Mouse (Mus musculus): ENCODE measurements around the gene Dapp1. TPM values are rescaled to one million over a fixed set of nuclear protein-coding genes. Genes with fewer than 3 reads are reported as not detected.
"Not testable (repeated sequence)": the region's sequence is repeated elsewhere in the genome, so short reads cannot be mapped to it uniquely, and the experiment has no call there.

The Dapp1 gene
- polyA plus RNA-seq, 1 experiment from 2014 or later, result 10.3 TPM

DNA sequence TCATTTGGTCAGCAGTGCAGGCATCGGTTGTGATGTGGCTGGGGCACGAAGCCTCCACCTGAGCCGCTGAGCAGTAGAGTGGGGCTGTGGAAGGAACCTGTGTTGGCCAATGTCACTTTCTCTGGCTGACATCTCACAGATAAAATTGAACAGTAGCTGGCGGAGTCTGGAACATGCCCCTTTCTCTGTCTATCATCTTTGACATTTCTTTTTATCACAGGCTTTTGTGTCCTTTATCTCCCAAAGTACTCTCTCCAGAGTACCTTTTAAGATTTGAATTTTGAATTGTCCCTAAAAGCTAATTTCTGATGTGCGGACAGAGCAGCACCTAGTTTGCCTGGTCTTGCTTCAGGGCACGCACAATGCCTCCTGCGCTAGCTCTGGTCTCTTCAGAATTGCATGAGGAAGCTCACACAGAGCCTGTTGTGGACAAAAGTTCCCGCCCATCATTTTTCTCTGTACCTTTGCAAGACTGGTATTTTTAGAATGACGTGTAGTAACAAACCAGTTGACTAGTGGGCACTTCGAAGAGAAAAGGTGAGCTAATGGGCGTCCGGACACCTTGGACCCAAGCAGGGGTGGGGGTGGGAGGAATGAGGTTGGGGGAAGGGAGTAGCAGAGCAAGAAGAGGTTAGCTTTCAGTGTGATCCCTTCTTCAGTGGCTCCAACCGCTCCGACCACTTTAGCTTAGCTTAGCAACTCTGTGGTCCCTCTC lies 13.1 kb downstream of the Dapp1 start:
- H3K9me3 ChIP-seq, result no peaks in the 10 kb centered on the region
- no peaks in the 10 kb centered on the region for H3K4me1 ChIP-seq
- H3K27me3 ChIP-seq, result no peaks in the 10 kb centered on the region
- ATAC-seq (ENCODE audit: insufficient number of reproducible peaks, low FRiP score, low TSS enrichment, low read depth), result no peak
- H3K9ac ChIP-seq, result no peak overlapping the region
- H3K4me3 ChIP-seq, result no peak overlapping the region
- H3K4me2 ChIP-seq, result no peak overlapping the region
- no peak overlapping the region for H3K27ac ChIP-seq
- H3K36me3 ChIP-seq, result no peaks in the 10 kb centered on the region
- WGBS, result 85% methylated on average over 14 of the region's 14 CpGs

DNA sequence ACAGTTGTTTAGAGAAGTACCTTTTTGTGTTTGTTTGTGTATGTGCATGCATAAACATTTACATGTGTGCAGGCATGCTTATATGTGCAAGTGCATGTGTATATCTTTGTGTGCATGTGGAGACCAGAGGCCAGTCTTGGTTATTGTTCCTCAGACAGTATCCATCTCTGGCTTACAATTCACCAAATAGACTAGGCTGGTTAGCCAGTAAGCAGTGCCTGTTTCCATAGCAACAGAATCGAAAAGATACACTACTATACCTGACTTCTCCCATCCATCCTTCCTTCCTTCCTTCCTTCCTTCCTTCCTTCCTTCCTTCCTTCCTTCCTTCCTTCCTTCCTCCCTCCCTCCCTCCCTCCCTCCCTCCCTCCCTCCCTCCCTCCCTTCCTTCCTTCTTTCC lies 17.3 kb downstream of the Dapp1 start:
- not testable (repeated sequence) for H3K4me3 ChIP-seq; H3K27me3 ChIP-seq; H3K4me2 ChIP-seq; ATAC-seq (ENCODE audit: insufficient number of reproducible peaks, low FRiP score, low TSS enrichment, low read depth); H3K9me3 ChIP-seq; H3K36me3 ChIP-seq; H3K9ac ChIP-seq; H3K4me1 ChIP-seq; H3K27ac ChIP-seq
- 75% methylated on average over 1 of the region's 1 CpGs for WGBS

DNA sequence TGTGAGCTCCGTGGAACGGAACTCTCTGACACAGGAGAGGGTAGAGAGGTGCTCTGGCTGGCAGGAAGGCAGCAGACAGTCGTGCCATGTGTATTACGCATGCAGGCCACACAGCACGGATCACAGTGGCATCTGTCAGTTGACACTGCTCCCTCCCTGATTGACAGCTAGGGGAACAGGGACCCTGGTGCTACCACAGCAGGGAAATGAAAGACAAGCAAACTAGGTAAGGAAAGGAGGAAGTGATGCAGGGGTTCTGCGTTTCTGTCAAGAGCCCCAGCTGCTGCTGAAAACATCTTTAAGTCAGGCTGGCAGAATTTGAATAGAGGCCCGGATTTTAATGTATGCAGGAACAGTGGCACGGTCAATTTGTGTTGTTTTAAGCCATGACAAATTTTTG lies 17.8 kb downstream of the Dapp1 start:
- Histone ChIP-seq H3K27me3 (no peaks in the 10 kb centered on the region), H3K4me1 (no peaks in the 10 kb centered on the region), H3K4me2 (no peak overlapping the region), H3K4me3 (no peak overlapping the region), H3K9ac (no peak overlapping the region), H3K36me3 (no peaks in the 10 kb centered on the region), H3K27ac (no peak overlapping the region), H3K9me3 (no peaks in the 10 kb centered on the region)
- ATAC-seq (ENCODE audit: insufficient number of reproducible peaks, low FRiP score, low TSS enrichment, low read depth), result no peak
- 71% methylated on average over 8 of the region's 8 CpGs for WGBS

DNA sequence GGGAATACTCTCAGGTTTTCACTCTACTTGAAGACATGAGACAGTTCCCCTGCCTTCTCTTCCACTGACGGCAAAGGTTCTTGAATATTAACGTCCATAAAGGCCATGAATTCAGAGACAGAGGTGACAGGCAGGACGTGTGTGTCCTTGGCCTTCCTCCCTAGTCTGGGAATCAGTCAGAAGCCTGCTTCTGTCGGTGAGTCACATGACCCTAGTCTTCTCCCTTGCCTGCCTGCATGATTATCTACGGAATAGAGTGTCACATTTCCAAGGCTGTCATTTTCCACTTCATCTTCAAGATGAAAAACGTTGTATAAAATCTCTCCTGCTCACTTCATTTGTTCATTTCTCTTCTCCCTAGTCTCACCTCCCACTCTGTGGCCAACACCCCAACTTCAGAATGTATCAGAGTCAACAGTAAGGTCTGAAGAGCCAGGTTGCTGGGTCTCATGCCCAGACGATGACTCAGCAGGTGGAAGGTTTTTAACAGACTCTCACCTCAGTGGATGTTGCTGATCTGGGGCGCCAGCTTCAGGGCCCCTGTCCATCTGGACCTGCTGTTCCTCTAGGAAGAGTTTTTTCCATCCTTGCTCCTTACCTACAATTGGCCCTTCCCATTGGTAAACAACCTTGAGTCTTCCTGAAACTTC lies 19.5 kb downstream of the Dapp1 start:
- Histone ChIP-seq H3K4me1 (no peaks in the 10 kb centered on the region), H3K27ac (no peak overlapping the region), H3K27me3 (no peaks in the 10 kb centered on the region), H3K9ac (no peak overlapping the region), H3K4me2 (no peak overlapping the region), H3K9me3 (no peaks in the 10 kb centered on the region), H3K4me3 (no peak overlapping the region), H3K36me3 (no peaks in the 10 kb centered on the region)
- ATAC-seq (ENCODE audit: insufficient number of reproducible peaks, low FRiP score, low TSS enrichment, low read depth), result no peak
- 60% methylated on average over 8 of the region's 8 CpGs for WGBS

DNA sequence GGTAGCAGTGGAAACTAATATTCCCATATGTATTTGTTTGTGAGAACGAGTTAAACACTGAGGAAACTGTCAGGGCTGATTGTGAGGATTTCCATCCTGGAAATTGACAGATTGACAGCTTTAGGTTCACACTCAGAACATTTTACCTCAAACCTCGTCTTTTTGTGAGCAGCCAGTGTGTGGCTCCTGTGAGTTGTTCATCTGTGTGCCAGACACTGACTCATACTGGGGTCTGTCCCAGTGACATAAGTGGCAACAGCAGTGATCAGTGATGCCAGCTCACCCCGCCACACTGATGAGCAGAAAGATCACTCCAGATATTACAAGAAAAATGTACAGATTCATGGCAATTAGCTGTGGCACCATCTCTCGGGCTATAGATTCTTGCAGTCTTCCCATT lies 21.9 kb downstream of the Dapp1 start:
- Histone ChIP-seq H3K27ac (no peak overlapping the region), H3K9me3 (no peaks in the 10 kb centered on the region), H3K4me2 (no peak overlapping the region), H3K4me3 (no peak overlapping the region), H3K4me1 (peaks cover 5% of the 10 kb centered on the region), H3K9ac (no peak overlapping the region), H3K27me3 (no peaks in the 10 kb centered on the region), H3K36me3 (no peaks in the 10 kb centered on the region)
- ATAC-seq (ENCODE audit: insufficient number of reproducible peaks, low FRiP score, low TSS enrichment, low read depth), result no peak
- 78% methylated on average over 4 of the region's 4 CpGs for WGBS

DNA sequence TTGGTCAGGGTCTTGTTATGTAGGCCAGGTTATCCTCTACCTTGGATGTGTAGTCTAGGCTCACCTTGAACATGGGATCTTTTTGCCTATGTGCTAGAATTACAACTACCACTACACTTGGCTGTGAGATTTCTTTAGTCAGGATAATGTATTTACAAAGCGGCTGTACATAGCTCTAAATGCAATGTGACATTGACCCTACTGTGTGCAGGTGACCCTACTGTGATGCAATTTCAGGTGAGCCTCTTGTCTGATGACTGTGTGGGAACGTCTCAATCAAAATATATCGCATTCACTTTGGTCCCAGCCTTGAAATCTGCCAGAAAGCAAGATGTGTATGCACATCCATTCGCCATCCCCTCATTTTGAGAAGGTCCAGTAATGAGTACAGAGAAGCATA lies 23.0 kb downstream of the Dapp1 start:
- Histone ChIP-seq H3K4me3 (no peak overlapping the region), H3K4me1 (peaks cover 5% of the 10 kb centered on the region)
- 93% methylated on average over 4 of the region's 4 CpGs for WGBS

DNA sequence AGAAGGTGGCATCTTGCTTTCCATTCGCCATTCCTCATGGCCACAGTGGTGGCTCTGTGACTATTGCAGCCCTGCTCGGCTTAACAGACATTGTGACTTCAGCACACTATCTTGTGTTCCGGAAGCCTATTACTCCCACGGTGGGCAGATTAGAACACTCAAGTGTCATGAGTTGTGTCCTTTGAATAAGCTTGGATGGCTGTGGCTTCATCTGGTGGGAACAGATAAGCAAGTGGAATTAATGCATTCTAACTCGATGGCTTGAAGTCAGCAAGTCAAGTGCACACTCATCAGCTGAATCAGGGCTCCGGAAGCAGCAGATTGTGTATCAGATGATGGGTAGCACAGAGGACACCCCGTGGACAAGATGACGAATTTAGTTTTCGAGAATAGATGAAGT lies 23.5 kb downstream of the Dapp1 start:
- peaks cover 5% of the 10 kb centered on the region for H3K4me1 ChIP-seq
- no peaks in the 10 kb centered on the region for H3K27me3 ChIP-seq
- H3K27ac ChIP-seq, result no peak overlapping the region
- H3K9me3 ChIP-seq, result no peaks in the 10 kb centered on the region
- WGBS, result 93% methylated on average over 9 of the region's 9 CpGs
- H3K36me3 ChIP-seq, result no peaks in the 10 kb centered on the region
- no peak overlapping the region for H3K4me2 ChIP-seq
- no peak overlapping the region for H3K9ac ChIP-seq
- ATAC-seq (ENCODE audit: insufficient number of reproducible peaks, low FRiP score, low TSS enrichment, low read depth), result no peak
- no peak overlapping the region for H3K4me3 ChIP-seq

More for the DNA sequence above, 23.0 kb downstream of the Dapp1 start:
- ATAC-seq (ENCODE audit: insufficient number of reproducible peaks, low FRiP score, low TSS enrichment, low read depth), result no peak
- H3K4me2 ChIP-seq, result no peak overlapping the region
- no peaks in the 10 kb centered on the region for H3K36me3 ChIP-seq
- H3K27me3 ChIP-seq, result no peaks in the 10 kb centered on the region
- H3K9me3 ChIP-seq, result no peaks in the 10 kb centered on the region
- H3K27ac ChIP-seq, result no peak overlapping the region
- no peak overlapping the region for H3K9ac ChIP-seq

DNA sequence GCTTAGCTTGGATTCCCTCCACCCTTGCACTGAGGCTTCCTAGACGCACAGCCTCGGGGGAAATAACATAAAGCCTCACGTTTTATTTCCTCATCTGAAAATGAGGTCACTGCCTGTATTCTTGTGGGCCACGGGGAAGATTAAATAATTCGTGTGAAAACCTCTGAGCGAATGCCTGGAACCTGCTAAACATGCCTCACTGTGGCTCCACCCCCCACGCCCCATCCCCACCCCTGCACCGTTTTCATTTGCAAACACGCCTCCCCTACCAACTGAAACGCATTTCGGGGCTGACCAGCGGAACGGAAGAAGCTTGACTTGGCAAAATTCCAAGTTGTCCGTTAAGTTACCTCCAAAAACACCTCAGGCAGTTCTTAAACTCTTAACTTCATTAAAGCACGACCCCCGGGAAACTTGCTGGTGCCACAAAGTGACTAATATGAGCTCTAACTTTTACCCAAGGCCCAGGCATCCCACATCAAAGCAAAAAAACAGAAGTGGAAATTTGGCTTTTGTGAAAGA lies 25.7 kb downstream of the Dapp1 start:
- Histone ChIP-seq H3K9me3 (no peaks in the 10 kb centered on the region), H3K36me3 (no peaks in the 10 kb centered on the region), H3K4me2 (peak overlapping the region; percentile 39), H3K4me3 (peak overlapping the region; percentile 18; the same call in 1 of the 2 replicates), H3K27me3 (no peaks in the 10 kb centered on the region), H3K9ac (no peak overlapping the region), H3K27ac (no peak overlapping the region), H3K4me1 (peaks cover 15% of the 10 kb centered on the region)
- WGBS, result 6% methylated on average over 16 of the region's 16 CpGs
- no peak for ATAC-seq (ENCODE audit: insufficient number of reproducible peaks, low FRiP score, low TSS enrichment, low read depth)

DNA sequence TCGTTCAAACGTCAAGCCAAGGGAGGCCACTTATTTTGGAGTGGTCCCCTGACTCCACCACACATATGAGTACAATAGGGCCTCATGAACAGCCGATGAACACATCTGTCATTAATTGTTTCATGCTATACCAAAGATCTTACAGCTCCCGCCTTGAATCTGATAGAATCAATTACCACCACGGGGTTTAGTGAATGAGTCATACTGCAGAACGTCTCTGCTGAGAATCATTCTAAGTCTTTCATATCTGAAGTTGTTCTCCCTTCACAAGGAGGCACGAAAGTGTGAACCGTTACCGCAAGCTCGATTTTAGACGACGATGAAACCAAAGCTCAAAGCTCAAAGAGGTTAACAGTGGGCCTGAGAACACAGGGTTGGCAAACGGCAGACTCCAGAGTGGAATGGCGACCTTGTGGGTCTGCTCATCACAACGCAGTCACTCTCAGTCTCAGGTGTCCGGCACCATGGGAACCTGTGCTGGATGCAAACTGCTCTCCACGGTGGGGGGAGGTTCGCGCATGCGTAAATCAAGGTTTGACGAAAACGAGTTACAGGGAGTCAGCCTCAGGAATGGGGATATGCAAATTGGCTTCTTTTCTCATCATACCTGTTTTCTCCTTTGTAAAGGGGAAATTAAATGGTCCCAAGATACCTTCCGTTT lies 27.0 kb downstream of the Dapp1 start:
- 0 out of 2 replicates have a peak overlapping the region, but pooled peaks have one; percentile 14 for H3K27ac ChIP-seq

DNA sequence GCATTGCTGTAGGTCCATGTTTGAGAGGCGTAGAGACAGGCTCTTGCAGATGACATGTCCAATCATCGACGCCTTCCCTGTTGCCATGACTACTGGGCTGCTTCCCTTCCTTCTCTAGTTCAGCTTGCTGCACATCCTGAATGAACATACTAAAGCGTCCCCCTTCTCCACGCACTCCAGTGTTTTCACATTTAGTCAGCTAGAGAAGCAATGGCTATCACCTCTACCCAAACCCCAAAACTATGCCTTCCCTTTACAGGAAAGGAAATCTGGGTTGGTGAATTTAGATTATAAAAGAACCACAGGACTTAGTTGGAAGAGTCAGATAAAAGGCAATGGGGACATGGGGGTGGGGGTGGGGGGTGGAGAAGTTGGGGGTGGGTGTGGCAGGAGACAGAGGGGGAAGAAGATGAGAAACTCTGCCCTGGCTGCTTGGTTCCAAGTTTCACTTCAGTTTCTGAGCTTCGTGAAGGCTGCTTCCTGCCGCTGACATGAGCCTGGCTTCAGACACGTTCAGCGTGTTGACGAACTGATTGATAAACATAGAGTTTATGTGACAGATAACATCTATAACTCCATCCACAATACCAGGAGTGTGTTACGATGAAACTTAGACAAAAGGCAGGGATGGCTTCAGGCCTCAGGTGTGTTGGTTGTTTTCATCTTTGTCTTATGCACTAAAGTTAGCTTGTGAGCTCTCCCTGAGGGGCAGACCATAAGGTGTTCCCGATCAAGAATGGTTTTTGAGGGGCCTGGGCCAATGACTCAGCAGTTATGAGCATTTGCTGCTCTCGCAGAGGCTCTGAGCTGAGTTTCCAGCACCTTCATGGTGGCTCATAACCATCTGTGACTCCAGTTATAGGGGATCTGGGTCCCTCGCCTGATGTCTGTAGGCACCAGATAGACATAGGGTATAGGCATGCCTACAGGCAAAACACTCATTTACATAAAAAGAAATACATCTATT lies 28.1 kb downstream of the Dapp1 start:
- ATAC-seq (ENCODE audit: insufficient number of reproducible peaks, low FRiP score, low TSS enrichment, low read depth), result no peak

More for the DNA sequence above, 27.0 kb downstream of the Dapp1 start:
- Histone ChIP-seq H3K4me2 (0 out of 2 replicates have a peak overlapping the region, but pooled peaks have one; percentile 39), H3K36me3 (no peaks in the 10 kb centered on the region), H3K4me1 (peaks cover 15% of the 10 kb centered on the region), H3K4me3 (no peak overlapping the region), H3K9me3 (no peaks in the 10 kb centered on the region), H3K27me3 (no peaks in the 10 kb centered on the region), H3K9ac (no peak overlapping the region)
- ATAC-seq (ENCODE audit: insufficient number of reproducible peaks, low FRiP score, low TSS enrichment, low read depth), result no peak
- 53% methylated on average over 23 of the region's 23 CpGs for WGBS

DNA sequence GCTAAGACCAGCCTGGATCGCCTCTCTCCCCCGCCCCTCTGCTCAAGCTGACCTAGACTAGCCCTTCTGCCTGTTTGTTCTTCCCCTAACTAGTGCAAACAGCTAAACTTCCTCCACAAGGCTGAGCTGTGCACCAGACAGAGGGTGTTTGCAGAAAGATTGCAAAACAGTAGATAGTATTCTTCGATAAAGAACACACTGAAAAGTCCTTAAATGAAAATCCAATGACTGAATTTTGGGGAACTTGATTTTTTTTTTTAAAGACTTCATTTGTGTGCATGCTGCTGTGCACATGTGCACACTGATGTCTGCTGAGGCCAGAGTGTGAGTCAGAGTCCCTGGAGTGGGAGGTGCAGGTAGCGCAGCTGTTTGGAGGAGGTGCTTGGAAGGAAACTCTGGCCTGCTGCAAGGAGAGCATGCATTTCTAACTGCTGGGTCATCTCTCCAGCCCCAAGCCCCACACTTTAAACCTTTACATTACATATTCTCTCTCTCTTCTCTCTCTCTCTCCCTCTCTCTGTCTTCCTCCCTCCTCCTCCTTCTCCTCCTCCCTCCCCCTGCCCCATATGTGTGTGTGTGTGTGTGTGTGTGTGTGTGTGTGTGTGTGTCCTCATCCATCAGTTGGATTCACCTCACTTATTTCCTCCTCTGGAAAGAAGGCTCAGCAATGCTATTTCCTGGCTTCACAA lies 29.0 kb downstream of the Dapp1 start:
- Histone ChIP-seq H3K9me3 (no peaks in the 10 kb centered on the region), H3K9ac (no peak overlapping the region), H3K27me3 (no peaks in the 10 kb centered on the region), H3K27ac (peak overlapping the region; percentile 43), H3K4me2 (no peak overlapping the region), H3K36me3 (no peaks in the 10 kb centered on the region), H3K4me1 (peaks cover 15% of the 10 kb centered on the region), H3K4me3 (no peak overlapping the region)
- ATAC-seq (ENCODE audit: insufficient number of reproducible peaks, low FRiP score, low TSS enrichment, low read depth), result 0 out of 2 replicates have a peak, but pooled peaks have one; percentile 64
- WGBS, result 42% methylated on average over 4 of the region's 4 CpGs

More for the DNA sequence above, 28.1 kb downstream of the Dapp1 start:
- Histone ChIP-seq H3K27ac (0 out of 2 replicates have a peak overlapping the region, but pooled peaks have one; percentile 2), H3K27me3 (no peaks in the 10 kb centered on the region), H3K4me3 (no peak overlapping the region), H3K9ac (no peak overlapping the region), H3K4me2 (no peak overlapping the region), H3K9me3 (no peaks in the 10 kb centered on the region), H3K36me3 (no peaks in the 10 kb centered on the region), H3K4me1 (peaks cover 15% of the 10 kb centered on the region)
- 59% methylated on average over 14 of the region's 14 CpGs for WGBS
